Mouse (Mus musculus) heart, postnatal 0 days (tissue): Measurements from ENCODE around the gene Myo1b. TPM values are rescaled to one million over a fixed set of nuclear protein-coding genes. Genes with fewer than 3 reads are reported as not detected.

Experiments
- ATAC-seq: fragments of 200-750 bp; cut with Nextera tagmentation; 2 replicates; pipeline ENCODE4 v1.8.0; 2017; ENCODE audit warnings: low read depth, moderate number of reproducible peaks, moderate library complexity; ENCODE audit not compliant: insufficient read depth
- DNase-seq: peaks from one replicate; pipeline ENCODE4 v3.0.0-alpha.2; 2016; ENCODE audit warnings: low spot score
- H3K27ac ChIP-seq: fragments of 300-500 bp; sonication (generic); 2 replicates; pipeline ENCODE4 v1.5.1; 2014; ENCODE audit warnings: low read depth, mild to moderate bottlenecking
- H3K27me3 ChIP-seq: fragments of 300-500 bp; sonication (generic); 2 replicates; pipeline ENCODE4 v1.6.1; 2014; ENCODE audit warnings: low read length, mixed read lengths; ENCODE audit not compliant: control insufficient read depth, insufficient read depth
- H3K36me3 ChIP-seq: fragments of 300-500 bp; sonication (generic); replicated peaks from 2 replicates; pipeline ENCODE4 v1.6.1; 2014; ENCODE audit warnings: low read length, mixed read lengths; ENCODE audit not compliant: control insufficient read depth, insufficient read depth
- H3K4me1 ChIP-seq: fragments of 300-500 bp; sonication (generic); 2 replicates; pipeline ENCODE4 v1.6.1; 2014; ENCODE audit warnings: antibody characterized with exemption; ENCODE audit not compliant: control insufficient read depth, insufficient read depth
- H3K4me2 ChIP-seq: fragments of 300-500 bp; sonication (generic); 2 replicates; pipeline ENCODE4 v1.6.1; 2014; ENCODE audit warnings: low read depth, mild to moderate bottlenecking, low read length, moderate library complexity
- H3K4me3 ChIP-seq: fragments of 300-500 bp; sonication (generic); 2 replicates; pipeline ENCODE4 v1.5.1; 2014; ENCODE audit warnings: low read depth, low read length
- H3K9ac ChIP-seq: fragments of 300-500 bp; sonication (generic); replicated peaks from 2 replicates; pipeline ENCODE4 v1.6.1; 2014; ENCODE audit warnings: low read depth, low read length, mixed read lengths
- H3K9me3 ChIP-seq: fragments of 300-500 bp; sonication (generic); replicated peaks from 2 replicates; pipeline ENCODE4 v1.6.1; 2016; ENCODE audit warnings: low read length; ENCODE audit not compliant: control insufficient read depth
- CTCF ChIP-seq: IDR thresholded peaks from 2 replicates; pipeline ENCODE4 v1.5.1; 2016; ENCODE audit warnings: antibody characterized with exemption, control low read depth, low read depth
- EP300 ChIP-seq: IDR thresholded peaks from 2 replicates; pipeline ENCODE4 v1.6.1; 2016; ENCODE audit warnings: antibody characterized with exemption, low read depth
- WGBS: fragments of 180-500 bp; shearing (Covaris S2); extraction: QIAGEN DNeasy Blood & Tissue Kit; methylation state at CpG from one replicate; pipeline ENCODE4 v1.1.7; 2014; 5-methylcytosine and 5-hydroxymethylcytosine counted together
- polyA plus RNA-seq: library from polyadenylated mRNA; unstranded; fragments of >200 nt; fragmentation: Nextera tagmentation; extraction: Ambion mirVana; gene quantifications from 2 replicates; pipeline ENCODE4 v1.2.1, GENCODE M21; 2015
- total RNA-seq: library from RNA; depleted of rRNA; stranded (reverse); fragments of >200 nt; gene quantifications from 2 replicates; pipeline ENCODE4 v1.2.3, GENCODE M21; 2014; ENCODE audit warnings: low replicate concordance

The Myo1b gene
- total and polyA plus RNA-seq, 2 experiments from 2014 or later, result 12.6 to 24.3 TPM

DNA sequence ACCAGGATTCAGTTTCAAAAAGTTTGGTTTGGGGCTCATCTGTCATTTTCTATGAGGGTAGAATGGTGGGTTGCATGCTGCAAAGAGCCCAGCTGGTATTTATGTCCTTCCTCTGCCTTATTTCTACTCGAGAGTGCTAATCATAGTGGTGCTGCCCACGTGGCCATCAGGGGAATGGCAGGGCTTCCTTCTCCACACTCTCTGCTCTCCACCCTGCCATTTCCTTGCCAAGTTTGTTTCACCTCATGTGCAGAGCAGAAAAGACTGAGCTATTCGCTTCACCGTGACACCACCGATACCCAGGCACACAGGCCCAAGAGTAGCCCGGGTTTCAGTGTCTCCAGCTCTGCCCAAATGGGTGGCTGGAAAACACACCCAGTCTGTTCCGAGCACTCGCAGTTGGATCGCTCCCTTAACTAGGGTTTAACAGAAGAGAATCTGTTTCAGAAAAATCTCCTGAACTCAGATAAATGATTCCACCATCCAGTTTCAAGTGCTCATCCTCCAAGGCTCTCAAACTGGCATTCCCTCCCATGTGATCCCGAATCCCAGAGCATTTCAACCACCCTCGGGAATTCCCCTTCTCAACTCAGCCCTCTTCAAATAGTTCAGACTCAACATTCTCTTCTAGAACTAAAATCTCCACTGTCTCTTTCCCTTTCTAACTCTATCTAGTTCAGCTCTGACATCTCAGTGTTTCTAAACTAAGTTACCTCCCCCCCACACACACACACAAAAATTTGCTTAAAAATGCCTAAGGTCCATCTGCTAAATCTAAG lies 77.8 kb downstream of the Myo1b start:
- Histone ChIP-seq H3K27ac (no peak overlapping the region), H3K4me2 (0 out of 2 replicates have a peak overlapping the region, but pooled peaks have one; percentile 18), H3K9me3 (no peaks in the 10 kb centered on the region), H3K27me3 (no peaks in the 10 kb centered on the region), H3K9ac (no peak overlapping the region), H3K4me1 (peaks cover 24% of the 10 kb centered on the region; the same call in 1 of the 2 replicates), H3K4me3 (no peak overlapping the region), H3K36me3 (0 out of 2 replicates have a peak, but pooled peaks cover 4% of the 10 kb centered on the region)
- peak; percentile 72 for DNase-seq
- 39% methylated on average over 11 of the region's 11 CpGs for WGBS
- TF ChIP-seq EP300 (no peak), CTCF (peak; percentile 41)
- ATAC-seq, result peak; percentile 86

DNA sequence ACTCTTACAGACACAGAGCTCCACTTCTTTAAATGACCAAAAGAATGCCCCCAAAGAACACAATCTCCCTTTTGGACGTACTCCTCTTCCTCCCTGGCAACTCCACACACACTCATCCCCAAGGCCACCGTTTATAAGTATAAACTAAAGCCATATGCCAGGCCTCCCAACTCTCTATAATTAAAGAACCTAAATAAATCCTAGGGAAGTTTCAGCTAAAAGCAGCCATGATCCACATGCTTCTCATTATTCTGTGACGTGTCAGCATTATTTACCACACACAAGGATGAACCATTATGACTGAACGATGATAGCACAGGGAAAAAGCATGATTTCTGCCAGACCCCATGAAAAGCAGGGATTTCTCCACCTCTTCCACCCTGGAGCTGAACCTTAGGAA lies 78.6 kb downstream of the Myo1b start:
- peaks cover 24% of the 10 kb centered on the region; the same call in 1 of the 2 replicates for H3K4me1 ChIP-seq
- no peak overlapping the region for H3K4me3 ChIP-seq
- no peak overlapping the region for H3K9ac ChIP-seq
- no peak overlapping the region for H3K4me2 ChIP-seq
- 0 out of 2 replicates have a peak, but pooled peaks cover 4% of the 10 kb centered on the region for H3K36me3 ChIP-seq
- WGBS, result 66% methylated on average over 4 of the region's 4 CpGs
- H3K27me3 ChIP-seq, result no peaks in the 10 kb centered on the region
- H3K27ac ChIP-seq, result no peak overlapping the region
- no peak for DNase-seq
- no peak for TF ChIP-seq CTCF
- TF ChIP-seq EP300, result no peak
- no peaks in the 10 kb centered on the region for H3K9me3 ChIP-seq
- ATAC-seq, result no peak

GRCm38 (mm10) chr1:51835795-51836194 lies 80.1 kb downstream of the Myo1b start:
- no peak for DNase-seq
- no peaks in the 10 kb centered on the region for H3K27me3 ChIP-seq
- TF ChIP-seq CTCF, result no peak
- TF ChIP-seq EP300, result no peak
- 23% methylated on average over 8 of the region's 8 CpGs for WGBS
- no peak for ATAC-seq
- H3K4me1 ChIP-seq, result peaks cover 24% of the 10 kb centered on the region; the same call in 1 of the 2 replicates
- no peak overlapping the region for H3K9ac ChIP-seq
- H3K36me3 ChIP-seq, result 0 out of 2 replicates have a peak, but pooled peaks cover 4% of the 10 kb centered on the region
- H3K4me2 ChIP-seq, result no peak overlapping the region
- no peaks in the 10 kb centered on the region for H3K9me3 ChIP-seq
- no peak overlapping the region for H3K27ac ChIP-seq
- no peak overlapping the region for H3K4me3 ChIP-seq

- no peak overlapping the region for H3K4me3 ChIP-seq
- H3K27me3 ChIP-seq, result no peaks in the 10 kb centered on the region
- WGBS, result 71% methylated on average over 3 of the region's 3 CpGs
- H3K36me3 ChIP-seq, result 0 out of 2 replicates have a peak, but pooled peaks cover 4% of the 10 kb centered on the region
- no peak overlapping the region for H3K4me2 ChIP-seq
- ATAC-seq (no peak), DNase-seq (no peak)
- H3K4me1 ChIP-seq, result peaks cover 24% of the 10 kb centered on the region; the same call in 1 of the 2 replicates
- no peak overlapping the region for H3K9ac ChIP-seq
- no peaks in the 10 kb centered on the region for H3K9me3 ChIP-seq
- H3K27ac ChIP-seq, result no peak overlapping the region
- no peak for TF ChIP-seq EP300
- TF ChIP-seq CTCF, result no peak
These were observed 81.8 kb downstream of the Myo1b start for GRCm38 (mm10) chr1:51834072-51834471.

- Histone ChIP-seq H3K27ac (no peak overlapping the region), H3K4me2 (no peak overlapping the region), H3K27me3 (no peaks in the 10 kb centered on the region), H3K9me3 (no peaks in the 10 kb centered on the region), H3K4me3 (no peak overlapping the region), H3K36me3 (0 out of 2 replicates have a peak, but pooled peaks cover 4% of the 10 kb centered on the region), H3K4me1 (no peaks in the 10 kb centered on the region), H3K9ac (no peak overlapping the region)
- WGBS, result 48% methylated on average over 9 of the region's 9 CpGs
- TF ChIP-seq EP300 (no peak), CTCF (no peak)
- ATAC-seq (0 out of 2 replicates have a peak, but pooled peaks have one; percentile 49), DNase-seq (peak; percentile 35)
These were observed 86.5 kb downstream of the Myo1b start for GRCm38 (mm10) chr1:51829353-51829752.
